Mouse (Mus musculus) thymus, adult 18-20 months (tissue): ENCODE measurements around the gene Stk32c.
A peak's percentile ranks its signal among the peaks of the same experiment; 100 is the strongest.

ENCODE experiments used
- DNase-seq, 2 experiments: peaks; one replicate each; pipeline ENCODE4 v3.0.0; 2022; ENCODE audit warnings: mixed read lengths in 2 of 2

Stk32c gene

DNA sequence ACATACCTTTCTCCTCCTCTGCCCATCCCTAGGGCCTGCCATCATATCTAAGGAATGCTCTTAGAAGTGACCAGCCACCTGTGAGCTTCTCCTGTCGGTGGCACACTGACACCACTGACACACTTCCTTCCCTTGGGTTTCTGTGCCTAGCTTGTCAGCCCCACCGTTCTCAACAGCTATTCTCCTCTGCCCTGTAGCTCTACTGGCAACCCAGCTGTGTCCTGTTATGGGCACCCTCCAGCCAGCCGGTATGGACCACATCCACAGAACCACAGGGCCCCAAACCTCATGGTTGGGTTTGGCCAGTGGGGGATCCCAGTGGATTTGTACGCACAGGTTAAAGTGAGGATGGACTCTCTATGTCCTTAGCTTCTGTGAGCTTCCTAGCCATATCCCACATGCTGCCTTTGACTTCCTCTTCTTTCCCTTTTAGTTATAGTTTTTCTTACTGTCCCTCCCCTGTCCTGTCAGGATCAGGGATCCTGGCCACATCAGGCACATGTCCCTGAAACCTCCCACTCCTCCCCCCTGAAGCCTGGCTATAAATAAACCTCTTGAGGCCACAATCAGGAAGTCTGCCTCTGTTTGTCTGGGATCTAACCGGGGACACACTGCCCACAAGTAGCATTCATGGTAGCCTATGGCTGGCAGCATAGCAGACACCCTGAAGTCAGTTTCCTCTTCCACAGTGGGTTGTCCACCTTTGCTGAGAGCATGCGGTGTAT, 15.5 kb upstream of the Stk32c start:
- no peak for DNase-seq

DNA sequence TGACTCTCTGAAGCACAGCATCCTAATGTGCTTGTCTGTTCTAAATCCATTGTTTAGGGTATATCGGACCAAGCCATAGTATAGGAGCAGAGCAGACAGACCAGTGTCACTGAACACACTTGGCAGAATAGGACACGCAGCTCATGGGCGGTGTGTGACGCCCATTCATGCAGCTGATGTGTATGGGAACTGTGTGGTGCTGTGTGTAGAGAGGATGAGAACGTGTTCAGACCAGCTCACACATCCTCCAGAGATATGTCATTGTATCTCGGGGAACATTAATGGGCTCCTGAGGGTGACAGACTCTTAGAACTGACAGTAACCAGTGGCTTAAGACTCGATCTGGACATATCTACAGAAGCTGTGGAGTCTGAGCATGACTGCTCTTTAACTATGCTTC, 13.3 kb upstream of the Stk32c start:
- DNase-seq, result no peak

DNA sequence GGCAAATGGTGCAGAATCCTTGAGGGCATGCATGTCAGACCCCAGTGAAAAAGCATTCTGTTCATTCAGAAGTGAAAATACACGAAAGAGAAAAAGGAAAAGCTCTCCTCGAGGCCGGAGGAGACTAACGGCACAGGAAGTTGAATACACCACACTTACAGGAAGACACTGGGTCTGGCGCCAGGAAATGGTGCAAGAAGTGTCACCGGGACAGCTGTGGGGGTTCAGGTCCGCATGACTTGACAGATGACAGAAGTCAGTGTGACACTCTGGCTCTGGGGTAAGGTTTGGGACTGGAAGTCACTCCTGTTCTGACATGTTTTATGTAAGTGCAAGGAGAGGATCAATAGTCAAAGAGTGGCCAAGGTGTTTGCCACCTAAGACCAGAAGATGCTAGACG, 11.6 kb upstream of the Stk32c start:
- DNase-seq, result peak; percentile 58 to 70

DNA sequence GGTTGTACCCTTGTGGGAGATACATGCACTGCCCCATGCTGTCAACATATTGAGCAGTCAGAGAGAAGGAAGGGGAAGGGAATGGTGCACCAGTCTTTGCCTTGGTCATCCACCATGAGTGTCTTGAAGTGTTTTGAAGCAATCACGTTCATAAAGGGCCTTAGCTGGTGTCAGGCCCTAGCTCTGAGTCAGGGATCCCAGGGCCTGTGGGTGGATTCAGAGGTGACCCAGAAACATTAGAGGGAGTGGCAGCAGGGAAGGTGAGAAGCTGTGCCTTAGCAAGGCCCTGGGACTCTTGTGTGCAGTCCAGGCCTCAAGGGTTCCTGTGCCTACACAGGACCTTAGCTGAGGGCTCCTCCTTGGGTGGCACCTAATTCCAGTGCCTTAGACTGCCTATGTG, 11.0 kb upstream of the Stk32c start:
- no peak for DNase-seq

DNA sequence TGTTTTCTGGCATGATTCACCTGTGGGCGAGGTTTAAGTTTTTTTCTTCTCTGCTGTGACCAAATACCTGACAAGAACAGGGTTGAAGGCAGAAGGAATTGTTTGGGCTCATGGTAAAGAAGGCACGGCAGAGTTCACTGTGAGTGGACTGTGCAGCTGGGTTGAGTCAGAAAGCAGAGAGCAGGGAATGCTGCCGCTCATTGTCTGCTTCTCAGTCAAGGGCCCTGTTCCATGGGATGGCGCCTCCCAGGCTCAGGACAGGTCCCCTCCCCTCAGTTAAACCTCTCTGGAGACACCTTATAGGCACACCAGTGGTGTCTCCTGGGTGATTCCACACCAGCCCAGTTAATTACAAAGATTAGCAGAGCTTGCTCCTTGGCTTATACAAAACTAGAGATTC, 9.2 kb upstream of the Stk32c start:
- no peak for DNase-seq

DNA sequence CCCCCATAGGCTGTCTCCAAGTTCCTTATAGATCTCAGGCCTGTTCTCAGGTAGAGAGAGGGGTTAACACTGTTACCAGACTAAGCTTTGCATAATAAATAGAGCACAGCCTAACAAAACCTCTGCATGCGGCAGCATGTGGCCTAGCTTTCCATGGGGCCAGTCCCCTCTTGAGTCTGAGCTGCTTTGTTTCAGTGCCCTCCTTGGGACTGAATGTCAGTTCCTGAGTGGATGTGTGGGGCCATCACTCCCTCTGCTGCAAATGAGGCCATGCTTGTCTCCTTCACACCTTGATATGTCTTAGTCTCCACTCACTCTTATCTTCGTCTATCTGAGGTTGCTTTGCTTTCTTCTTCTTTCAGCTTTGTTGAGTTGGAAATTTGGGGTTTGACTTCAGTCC, 8.7 kb upstream of the Stk32c start:
- no peak for DNase-seq

DNA sequence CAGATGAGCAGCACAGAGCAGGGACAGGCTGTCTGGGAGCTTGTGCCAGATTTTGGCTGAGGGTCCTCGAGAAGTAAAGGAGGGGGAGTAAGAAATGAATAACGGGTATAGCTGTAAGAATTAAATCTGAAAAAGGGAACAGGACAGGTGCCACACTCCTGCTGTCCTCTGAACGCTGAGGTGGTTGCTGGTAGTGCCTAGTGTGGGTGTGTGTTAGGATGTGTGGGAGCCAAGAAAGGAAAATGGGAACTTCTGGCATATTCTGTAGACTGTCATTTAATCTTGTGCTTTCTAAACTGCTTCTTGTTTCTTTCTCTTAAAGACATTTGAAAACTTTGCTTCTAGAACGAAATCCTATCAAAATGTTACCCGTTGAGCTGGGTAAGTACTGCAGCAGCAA, 8.0 kb upstream of the Stk32c start:
- DNase-seq, result no peak

DNA sequence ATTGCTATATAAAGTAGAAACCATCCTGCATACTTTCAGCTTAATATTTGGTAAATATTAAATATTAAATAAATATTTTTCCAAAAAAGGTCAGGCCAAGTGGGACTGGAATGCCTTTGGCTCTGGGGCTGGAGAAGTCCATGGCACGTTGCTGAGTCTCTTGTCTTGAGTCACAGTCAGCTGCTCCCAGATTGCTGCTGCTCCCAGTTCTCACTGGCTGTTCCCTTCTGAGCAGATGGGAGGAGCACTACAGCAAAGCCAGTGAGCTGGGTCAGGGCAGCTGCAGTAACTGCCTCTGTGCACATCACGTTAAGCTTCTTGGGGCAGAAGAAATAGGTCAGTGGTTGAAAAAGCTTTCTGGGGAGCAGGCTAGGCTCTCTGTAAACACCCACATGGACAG, 7.2 kb upstream of the Stk32c start:
- DNase-seq, result no peak

DNA sequence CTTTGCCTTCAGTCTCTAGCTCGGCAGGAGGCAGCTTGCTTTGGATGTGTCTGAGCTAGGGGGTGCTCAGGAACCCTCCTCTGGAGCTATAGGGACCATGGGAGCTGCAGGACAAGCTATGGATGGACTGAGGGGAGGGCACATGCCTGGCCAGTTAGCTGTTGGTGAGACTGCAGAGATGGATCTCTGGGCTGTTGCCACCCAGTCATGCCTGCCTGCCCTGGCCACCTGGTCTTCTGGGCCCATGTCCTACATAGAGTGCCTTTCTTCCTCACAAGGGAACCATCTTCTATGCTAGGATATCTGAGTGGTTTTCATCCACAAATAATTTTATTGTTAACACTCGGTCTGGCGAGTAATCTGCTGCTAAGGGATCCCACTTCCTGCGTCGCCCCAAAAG, 6.4 kb upstream of the Stk32c start:
- no peak for DNase-seq

DNA sequence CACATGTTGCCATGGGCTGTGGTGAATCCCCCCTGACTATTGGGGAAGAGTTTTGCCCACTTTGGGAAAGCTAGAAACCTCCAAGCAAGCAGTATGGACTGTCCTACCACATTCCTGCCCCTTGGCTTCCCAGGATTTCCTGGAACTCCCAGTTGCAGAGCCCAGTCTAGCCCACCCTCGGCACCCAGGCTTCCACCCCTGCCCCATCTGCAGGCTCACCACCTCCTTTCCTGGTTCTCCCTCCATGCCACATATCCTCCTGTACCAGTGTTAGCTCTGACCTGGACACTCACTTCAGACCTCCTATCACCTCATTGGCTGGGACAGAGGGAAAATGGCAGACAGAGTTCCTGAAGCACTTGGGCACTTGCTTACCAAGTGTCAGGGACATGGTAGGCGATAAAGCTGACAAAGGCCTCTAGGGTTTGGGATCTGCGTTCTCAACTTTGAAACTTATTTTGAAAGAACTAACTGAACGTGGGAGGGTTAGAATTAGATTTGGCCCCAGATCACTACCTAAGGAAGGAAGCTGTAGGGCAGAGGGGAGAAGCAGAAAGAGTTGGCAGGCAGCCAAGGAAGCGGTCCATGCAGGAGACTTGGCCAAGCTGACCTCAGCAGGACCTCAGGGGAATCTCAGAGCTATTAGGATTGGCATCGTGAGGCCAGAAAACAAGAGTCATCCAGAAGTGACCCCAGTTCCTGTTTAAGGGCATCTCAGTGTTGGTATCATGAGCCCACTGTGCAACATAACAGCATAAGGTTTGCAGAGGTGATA, 5.7 kb upstream of the Stk32c start:
- DNase-seq, result no peak

DNA sequence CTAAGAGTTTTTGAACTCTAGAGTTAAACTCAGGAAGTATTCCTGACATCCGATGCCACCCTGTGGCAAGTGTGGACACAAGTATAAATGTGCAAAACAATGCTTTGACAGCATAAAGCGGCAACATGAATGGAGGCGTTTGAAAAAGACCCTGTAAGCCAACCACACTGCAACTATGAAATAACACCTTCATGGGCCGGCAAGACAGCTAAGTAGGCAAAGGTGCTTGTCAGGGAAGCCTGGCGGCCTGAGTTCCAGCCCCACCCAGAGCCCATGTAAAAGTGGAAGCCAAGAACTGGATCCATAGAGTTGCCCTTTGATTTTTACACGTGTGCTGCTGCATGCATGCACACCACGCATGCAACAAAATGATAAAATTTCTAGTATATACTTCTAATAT, 3.9 kb upstream of the Stk32c start:
- DNase-seq, result no peak

DNA sequence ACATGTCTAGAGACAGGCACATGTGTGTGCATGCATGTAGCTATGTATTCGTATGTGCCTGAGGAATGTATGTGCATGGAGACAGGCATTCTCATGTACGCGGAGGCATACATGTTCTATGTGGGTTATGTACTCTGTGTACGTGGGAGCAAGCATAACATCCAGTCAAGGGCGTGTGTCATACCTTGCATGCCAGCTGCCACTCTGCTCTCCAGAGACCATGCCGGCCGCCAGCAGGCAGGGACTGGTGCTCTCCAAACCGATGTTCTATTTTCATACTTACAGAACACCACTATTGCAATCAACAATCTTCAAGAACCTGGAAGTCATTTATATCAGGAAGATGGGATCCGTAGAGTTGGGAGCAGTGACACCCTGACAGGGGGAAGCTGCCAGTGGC, 3.4 kb upstream of the Stk32c start:
- DNase-seq, result no peak

DNA sequence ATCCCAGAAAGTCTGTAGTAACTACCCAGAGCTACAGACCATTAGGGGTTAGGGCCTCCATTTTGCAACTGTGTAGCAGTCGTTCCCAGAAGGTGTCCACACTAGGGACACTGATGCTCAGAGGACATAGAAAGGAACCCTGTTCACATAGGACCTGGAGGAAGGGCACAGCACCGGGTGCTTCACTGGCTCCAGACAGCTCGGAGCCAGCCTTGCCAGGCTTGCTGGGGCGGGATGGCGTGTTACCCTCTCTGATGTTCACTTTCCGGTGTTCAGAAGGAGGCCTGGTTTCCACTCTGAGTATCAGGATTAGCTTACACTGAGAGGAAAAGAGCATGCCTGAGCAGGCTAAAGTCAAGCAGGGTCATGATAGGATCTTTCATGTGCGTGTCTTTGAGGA, 2.8 kb upstream of the Stk32c start:
- no peak for DNase-seq

DNA sequence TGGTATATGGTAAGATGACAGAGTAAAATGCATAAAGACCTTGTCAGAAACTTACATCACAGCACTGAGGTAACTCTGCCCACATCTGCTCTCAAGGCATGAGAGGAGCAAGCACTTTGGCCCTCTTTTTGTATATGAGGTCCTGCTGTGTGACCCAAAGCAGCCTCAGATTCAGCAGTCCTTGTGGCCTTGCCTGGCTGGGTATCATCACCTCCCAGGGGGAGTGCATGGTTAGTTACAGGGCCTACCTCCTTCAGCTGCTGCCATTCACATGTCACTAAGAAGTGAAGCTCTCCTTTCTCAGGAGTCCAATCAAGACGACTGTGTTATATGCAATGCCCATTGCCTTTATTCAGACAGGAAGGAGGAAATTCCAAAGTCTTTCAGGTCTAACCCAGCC, 2.4 kb upstream of the Stk32c start:
- DNase-seq, result no peak

DNA sequence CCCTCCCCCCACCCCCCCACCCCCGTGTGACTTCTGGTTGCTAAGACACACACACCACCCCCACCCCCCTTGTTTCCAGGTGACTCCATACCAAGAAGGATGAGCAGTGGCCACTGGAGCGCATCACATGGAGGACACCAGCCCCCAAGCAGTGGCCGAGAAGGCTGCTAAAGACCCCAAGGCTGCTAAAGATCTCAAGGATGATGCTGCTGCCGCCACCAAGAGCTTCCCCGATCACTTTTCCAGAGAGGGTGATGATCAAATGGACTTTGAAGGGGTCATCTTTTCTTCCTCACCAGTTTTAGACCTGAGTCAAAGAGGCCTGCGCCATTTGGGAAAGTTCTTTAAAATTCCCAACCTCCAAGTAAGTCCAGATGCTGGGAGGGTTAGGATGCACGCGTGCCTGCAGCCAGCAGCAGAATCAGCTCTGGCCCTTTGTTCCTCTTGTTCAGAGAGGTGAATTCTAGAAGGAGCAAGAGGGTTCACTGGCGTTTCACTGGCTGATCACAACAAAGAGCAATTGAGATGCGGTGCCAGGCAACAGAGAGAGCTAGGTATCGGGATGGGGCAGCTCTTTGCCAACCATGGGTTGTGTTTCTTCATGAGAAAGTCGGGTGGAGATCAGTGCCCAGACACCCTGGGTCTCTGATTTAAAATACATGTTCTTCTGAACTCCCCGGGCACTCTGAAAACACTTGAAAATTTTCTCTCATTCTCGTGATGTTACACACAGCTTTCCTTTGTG, 1.7 kb upstream of the Stk32c start:
- DNase-seq, result peak in 1 of 2 experiments; percentile 1

DNA sequence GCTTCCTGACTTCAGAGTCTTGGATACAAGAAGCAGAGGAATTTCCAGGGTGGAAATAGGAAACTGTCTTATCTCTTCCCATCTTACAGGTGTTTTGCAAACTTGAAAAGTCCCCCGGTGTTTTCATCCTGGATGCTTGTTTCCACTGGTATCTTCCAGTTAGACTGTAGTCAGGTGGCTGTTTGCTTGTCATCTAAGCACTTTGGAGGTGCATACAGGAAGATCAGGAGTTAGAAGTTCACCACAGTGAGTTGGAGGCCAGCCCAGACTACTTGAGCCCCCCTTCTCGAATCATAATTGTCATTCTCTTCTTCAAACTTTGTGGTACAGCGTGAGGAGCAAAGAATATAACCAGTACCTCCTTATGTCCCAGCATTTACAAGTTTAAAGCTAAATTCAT, 1.1 kb upstream of the Stk32c start:
- no peak for DNase-seq

DNA sequence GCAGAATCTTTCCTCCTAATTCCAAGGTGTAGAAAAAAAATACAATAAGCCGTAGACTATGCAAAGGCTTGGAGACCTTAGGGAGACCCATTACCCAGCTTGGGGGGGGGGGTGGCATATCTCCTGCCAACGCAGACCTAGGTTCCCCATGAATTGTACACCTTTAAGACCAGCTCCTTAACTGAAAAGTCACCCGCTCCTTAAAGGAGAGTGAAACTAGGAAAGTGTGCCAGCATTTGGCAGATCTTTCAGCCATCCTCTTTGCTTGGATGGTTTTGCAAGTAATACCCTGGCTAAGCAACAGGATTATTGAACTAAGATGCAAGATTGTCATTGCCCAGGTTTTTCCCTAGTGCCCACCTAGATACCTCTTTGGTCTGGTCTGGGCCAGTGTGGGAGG, 644 bp upstream of the Stk32c start:
- no peak for DNase-seq

DNA sequence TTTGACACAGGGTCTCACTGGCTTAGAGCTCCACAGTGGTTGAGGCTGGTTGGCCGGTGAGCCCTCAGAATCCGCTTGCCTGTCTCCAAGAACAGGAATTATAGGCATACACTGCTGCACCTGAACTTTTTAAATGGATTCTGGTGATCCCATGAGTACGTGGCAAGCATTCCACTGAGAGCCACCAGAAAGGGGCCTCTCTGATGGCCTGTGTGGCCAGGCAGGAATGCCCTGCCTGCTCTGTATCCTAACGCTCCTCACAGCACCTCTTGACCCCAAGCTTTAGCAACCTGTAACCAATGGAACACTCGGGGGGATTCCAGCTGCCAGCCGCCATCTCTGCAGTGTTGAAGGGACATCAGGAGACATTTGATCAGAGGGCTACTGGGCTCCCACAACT, 1.3 kb downstream of the Stk32c start:
- DNase-seq, result peak in 1 of 2 experiments; percentile 3

DNA sequence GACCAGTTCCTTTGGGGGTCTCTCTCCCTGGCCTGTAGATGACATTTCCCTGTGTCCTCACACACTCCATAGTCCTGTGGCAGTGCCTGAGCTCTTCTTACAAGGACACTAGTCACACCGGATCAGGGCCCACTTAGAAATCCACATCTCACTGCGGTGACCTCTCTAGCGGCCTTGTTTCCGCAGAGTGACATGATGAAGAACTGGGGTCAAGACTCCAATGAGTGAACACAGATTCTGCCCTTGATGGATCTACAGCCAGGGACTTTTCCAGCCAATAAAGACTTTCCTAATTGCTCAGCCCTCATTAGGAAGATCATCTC, 4.4 kb downstream of the Stk32c start:
- DNase-seq, result no peak

DNA sequence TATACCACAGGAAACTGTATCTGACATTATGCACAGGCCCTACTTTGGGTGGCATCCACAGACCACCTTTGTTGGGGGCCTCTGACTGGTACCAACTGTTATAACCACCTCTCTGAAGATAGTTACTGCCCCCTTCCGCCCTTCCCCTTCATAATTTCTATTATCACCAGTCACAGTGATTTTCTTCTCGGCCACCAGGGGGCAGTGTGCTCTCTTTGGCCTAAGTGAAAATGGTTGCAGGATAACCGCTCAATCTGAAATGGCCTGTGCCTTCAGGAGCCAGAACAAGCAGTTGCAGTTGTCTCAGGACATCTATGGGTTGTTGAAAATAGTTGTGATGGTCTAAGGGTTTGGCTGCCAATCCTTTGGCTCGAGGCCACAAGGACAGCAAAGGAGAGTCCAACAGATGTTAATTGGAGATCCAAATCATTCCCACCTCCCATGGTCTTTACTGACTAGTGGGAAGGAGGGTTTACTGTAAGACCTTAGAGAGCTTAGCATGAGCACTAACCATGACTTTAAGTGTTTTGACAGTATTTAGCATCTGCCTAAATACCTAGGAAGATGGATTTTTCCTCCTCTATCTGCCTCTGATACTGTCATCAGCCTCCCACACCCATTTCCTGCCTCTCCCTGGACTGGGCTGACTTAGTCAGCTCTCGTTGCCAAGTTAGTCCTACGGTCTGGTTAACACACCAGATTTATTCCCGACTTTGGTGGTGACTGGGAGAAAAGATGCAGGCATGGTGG, 4.9 kb downstream of the Stk32c start:
- no peak for DNase-seq

DNA sequence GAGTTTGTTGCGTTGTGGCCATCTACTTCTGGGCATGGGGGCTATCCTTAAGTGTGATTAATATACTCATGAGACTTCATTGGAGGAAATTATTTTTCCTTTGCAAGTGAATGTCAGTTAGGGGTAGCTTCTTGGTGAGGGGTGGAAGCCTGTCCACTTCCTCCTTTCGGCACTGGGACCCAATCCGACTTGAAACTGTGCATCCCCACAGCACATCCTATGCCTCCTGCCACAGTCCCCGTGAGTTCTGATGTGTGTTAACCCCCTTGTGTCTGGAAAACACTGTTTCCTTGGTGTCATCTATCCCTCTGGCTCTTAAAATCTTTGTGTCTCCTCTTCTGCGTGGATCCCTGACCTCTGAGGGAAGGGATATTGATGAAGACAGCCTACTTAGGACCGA, 11.9 kb downstream of the Stk32c start:
- DNase-seq, result no peak

DNA sequence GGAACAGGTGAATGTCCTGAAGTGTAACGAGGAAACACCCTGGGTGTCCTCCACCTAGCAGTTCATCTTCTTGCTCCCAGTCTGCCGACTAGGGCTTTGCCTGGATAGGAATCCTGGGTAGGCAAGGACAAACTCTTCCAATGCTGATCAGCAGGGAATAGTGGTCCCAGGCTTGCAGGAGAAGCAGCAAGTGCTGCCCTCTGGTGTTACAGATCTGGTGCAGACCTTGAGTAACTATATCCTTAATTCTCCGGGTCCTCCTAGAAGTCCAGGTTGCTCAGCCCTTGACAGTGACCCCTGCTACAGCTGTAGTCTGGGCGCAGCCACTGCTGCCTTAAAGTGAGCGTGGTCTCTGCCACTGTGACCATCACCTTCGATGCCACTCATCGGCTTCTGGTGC, 13.0 kb downstream of the Stk32c start:
- DNase-seq, result no peak

DNA sequence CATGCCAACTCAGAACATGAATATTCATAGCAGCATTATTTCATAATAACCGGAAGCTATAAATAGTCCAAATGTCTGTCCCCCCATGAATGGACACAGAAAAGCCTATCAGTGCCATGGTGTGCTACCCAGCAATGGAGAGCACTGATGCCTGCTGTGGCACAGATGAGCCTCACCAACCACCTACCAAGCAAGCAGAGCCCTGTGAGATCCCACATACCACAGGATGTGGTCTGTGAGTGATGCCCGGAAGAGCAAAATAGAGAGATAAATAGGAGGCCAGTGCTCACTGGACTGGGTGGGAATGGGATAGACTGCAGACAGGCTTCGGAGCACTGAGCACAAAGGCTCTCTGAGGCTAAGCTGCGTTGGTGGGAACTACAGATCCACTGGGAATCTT, 16.1 kb downstream of the Stk32c start:
- DNase-seq, result no peak
